Mouse (Mus musculus) E14TG2a.4 (cell line): Measurements from ENCODE around the gene Klk9.

ENCODE experiments used
- CTCF ChIP-seq: conservative IDR thresholded peaks from 2 replicates; pipeline ENCODE4 v1.5.1; 2014; ENCODE audit warnings: low read length
- NANOG ChIP-seq: IDR thresholded peaks from 2 replicates; pipeline ENCODE4 v1.6.1; 2014; ENCODE audit warnings: borderline replicate concordance, low read length, mixed read lengths
- POU5F1 ChIP-seq: IDR thresholded peaks from 2 replicates; pipeline ENCODE4 v1.6.1; 2014; ENCODE audit warnings: low read length, borderline replicate concordance

- TF ChIP-seq CTCF (no peak), NANOG (no peak), POU5F1 (no peak)
Measured at GRCm38 (mm10) chr7:43826056-43826455, 34.4 kb downstream of the Klk9 start.
